Mouse (Mus musculus) fibroblast of lung, adult 2 months (primary cell): ENCODE measurements around the gene Cmc2.
A peak's percentile ranks its signal among the peaks of the same experiment; 100 is the strongest.

Experiments
- DNase-seq: peaks from one replicate; pipeline ENCODE4 v3.0.0-alpha.2; 2011; ENCODE audit warnings: low read depth

Gene Cmc2

DNA sequence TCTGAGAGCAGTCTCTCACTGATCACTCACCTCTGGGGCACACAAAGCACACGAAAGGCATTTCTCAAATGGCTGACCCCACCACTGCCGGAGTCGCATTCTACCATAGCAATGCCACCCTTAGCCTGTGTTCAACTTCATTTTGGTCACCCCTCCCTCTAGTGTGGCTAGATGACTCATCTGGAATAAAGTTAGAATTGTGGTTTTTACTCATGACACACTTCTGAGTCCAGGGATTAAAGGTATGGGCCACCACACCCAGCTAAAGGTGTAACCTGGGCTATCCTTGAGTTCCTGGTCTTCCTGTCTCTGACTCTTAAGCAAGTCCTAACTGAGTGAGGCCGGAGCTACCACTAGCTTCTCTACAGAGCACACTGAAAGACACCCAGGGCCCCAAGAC lies 15.4 kb downstream of the Cmc2 start:
- no peak for DNase-seq

GRCm38 (mm10) chr8:116905252-116905651 lies 16.0 kb downstream of the Cmc2 start:
- no peak for DNase-seq

GRCm38 (mm10) chr8:116904736-116905135 lies 16.5 kb downstream of the Cmc2 start:
- no peak for DNase-seq

GRCm38 (mm10) chr8:116895521-116895920 lies 25.7 kb downstream of the Cmc2 start:
- DNase-seq = no peak

DNA sequence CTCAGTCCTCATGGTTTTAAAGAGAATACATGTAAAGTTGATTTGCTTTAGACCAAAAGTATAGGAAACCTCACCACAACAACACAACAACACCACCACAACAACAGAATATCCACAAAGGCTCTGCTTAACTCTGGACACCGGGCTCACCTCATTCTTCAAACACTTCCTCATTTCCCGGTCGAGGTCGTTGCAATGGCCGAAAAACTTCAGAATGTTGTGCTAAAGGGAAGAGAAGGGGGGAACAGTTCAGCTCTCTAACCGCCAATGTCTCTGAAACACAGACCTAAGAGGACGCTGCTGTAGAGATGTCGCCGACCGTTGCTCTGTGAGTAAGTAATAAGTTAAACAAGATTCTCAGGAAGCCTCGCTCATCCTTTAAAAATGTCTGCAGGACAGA lies 27.3 kb downstream of the Cmc2 start:
- DNase-seq = no peak

GRCm38 (mm10) chr8:116892636-116893035 lies 28.6 kb downstream of the Cmc2 start:
- DNase-seq = no peak

- no peak for DNase-seq
These were observed 29.1 kb downstream of the Cmc2 start for GRCm38 (mm10) chr8:116892130-116892529.

DNA sequence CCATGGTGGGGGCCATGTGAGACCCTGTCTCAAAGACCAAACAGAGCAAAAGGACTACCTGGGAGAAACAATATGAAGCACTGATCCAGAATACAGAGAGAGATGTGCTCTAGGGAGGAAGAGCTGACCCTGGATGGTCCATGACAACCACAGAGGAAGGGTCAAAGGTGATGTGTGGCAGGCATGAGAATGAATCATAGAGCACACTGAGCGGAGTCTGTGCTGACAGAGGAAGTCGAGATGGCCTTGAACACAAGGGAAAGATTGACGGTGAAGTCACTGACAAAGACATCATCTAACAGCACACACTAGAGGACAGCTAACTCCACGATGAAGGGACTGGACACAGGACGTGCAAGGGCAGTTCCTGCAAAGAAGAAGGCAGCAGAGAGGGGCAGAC lies 29.8 kb downstream of the Cmc2 start:
- DNase-seq = no peak

GRCm38 (mm10) chr8:116887813-116888212 lies 33.4 kb downstream of the Cmc2 start:
- no peak for DNase-seq

DNA sequence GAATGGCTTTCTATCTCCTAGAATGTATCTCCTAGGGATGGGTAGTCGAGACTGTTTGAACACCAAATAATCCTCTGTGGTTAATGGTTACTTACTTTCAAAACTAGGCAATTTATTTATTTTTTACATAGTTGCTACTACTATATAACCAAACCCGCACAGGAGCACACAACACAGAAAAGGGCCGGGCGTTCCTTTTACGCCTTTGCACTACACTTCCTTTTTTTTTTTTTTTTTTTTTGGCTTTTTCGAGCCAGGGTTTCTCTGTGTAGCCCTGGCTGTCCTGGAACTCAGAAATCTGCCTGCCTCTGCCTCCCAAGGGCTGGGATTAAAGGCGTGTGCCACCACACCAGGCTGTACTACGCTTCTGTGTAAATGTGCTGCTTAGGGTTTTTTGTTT lies 39.9 kb downstream of the Cmc2 start:
- no peak for DNase-seq

- no peak for DNase-seq
These were observed 45.3 kb downstream of the Cmc2 start for GRCm38 (mm10) chr8:116875798-116876450.

DNA sequence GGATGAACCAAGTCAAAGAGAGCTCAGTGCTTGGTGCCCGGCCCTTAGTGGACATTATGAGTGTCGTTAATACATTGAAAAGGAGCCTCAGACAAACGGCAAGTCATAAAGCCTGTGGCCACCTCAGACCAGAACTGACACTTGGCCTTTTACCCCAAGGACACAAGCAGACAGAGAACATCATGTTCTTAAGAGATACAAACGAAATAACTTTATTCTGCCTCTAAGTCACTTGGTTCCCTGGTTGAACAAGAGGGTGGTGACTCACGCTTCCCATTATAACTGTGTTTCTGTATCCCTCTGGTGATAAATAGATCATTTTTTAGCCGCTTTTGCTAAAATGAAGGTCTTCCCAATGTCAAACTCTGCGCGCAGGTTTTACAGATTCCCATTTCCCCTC lies 47.3 kb downstream of the Cmc2 start:
- DNase-seq = no peak

DNA sequence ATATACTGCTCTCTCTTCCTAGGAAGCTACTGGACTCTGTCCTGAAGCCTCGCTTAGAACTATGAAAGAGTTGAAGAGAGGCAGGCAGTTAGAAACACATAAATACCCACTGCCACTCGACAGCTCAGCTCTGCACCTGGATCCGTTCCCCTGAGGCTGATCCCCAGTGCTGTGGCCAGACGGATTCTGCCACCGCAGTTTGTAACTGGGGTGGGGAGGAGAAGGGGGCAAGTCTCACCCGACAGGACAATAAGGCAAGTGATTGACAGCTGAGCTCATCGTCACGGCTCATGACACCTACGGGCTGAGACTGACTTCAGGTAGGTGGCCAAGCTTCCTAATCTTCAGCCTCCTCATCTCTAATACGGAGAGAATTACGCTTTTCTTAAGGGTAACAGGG lies 47.7 kb downstream of the Cmc2 start:
- DNase-seq = no peak

DNA sequence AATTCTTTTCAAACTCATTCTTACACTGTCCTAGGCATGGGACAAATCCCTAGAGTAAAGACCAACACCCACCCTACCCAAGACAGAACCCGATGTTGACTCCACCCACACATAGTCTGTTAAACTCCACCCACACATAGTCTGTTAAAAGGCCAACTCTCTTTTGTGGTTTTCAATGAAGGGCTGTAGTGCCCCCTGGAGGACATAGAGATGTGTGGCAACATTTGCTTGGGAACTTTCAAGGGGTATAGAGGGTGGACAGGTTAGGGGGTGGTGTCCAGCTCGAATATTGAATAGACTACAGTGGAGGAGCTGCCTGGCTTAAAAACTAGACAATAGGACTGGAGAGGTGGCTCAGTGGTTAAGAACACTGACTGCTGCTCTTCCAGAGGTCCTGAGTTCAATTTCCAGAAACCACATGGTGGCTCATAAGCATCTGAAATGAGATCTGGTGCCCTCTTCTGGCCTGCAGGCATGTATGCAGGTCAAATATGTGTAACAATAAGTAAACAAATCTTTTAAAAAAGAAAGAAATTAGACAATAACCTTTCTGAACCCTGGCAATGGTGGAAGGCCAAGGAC lies 48.4 kb downstream of the Cmc2 start:
- no peak for DNase-seq

GRCm38 (mm10) chr8:116868699-116869098 lies 52.6 kb downstream of the Cmc2 start:
- no peak for DNase-seq

DNA sequence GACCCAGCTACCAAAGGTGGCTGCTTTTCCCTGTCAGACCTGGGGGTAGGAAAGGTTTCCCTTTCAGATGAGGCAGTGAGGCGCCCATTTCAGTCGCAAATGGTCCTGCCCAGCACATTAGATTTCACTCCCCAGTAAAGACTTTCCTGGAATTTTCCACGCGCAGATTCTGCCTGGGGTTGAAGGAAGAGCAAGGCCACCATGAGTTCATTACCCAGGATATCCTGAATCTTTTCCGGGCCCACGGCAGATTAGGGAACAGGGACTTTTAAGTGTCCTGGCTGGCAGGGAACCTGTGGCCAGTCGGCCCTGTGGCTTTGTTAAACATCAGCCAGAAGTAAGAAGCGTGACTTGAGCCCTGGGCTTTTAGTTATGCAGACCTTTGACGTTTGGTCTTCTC lies 53.9 kb downstream of the Cmc2 start:
- no peak for DNase-seq

DNA sequence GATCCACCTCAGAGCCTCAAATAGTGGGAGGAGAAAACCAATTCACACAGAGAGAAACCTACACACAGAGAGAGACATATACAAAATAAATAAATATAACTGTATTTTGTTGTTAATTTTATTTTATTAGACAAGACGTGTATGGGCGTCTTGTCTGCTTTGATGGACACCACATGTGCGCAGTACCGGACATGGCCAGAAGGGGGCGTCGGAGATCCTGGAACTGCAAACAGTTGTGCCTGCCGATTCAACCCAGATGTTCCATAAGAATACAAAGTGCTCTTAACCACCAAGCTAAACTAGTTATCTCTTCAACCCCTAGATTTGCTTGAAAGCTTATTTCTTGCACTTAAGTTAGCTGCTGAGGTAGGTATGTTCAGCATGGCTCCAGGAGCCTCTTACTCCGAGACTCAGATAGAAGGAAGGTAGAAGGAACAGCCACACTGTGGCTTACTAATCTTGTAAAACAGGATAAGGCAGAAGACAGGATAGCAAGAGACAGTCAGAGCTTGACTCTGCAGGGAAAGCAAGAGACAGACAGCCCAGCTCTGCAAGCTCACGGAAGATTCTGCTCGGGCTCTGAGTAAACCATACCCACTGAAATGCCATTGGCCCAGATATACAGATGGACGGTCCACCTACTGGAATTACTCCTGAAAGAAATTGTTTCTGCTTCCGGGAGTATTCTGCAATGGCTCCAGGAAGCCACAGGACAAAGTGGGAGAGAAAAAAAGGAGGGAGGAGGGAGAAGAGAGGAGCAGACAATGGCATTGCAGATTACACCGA lies 54.9 kb downstream of the Cmc2 start:
- DNase-seq = no peak

- DNase-seq = no peak
These were observed 56.7 kb downstream of the Cmc2 start for GRCm38 (mm10) chr8:116864514-116864913.

GRCm38 (mm10) chr8:116864022-116864387 lies 57.2 kb downstream of the Cmc2 start:
- DNase-seq = no peak

- peak; percentile 34 for DNase-seq
These were observed 57.8 kb downstream of the Cmc2 start for GRCm38 (mm10) chr8:116863357-116864021.

DNA sequence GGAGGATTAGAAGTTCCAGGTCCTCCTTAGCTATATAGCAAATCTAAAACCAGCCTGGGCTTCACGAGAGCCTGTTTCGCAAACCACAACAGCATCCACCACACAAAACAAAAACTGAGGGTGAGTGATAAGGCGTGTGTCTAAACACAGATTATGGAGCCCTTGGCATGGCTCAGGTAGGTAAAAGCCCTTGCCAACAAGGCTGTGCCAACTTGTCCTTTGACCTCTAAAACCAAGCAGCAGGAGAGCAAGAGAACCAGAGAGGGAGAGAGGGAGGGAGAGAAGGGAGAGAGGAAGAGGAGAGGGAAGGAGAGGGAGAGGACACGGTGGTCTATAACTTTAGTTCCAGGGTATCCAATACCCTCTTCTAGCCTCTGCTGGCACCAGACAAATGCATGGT lies 59.1 kb downstream of the Cmc2 start:
- no peak for DNase-seq

DNA sequence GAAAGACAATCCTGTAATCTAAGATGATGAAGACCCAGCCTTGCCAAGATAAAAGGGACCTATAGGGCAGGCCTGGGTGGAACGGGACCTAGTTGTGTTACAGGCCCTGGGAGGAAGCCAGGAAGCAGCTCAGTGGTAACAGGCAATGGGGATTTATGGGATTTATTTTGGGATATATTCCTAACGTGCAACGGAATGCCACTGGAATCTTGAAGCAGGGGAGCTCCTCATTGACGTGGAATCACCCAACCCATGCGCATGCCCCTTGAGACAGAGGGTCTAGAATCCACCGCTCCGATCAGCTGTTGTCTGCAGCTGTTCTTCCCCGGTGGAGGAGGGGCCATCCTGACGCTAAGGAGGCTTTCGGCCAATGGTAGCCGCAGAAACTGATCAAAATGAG lies 69.2 kb downstream of the Cmc2 start:
- DNase-seq = no peak

GRCm38 (mm10) chr8:116848042-116848441 lies 73.2 kb downstream of the Cmc2 start:
- DNase-seq = no peak
